Mouse (Mus musculus) C2C12 (cell line): ENCODE data around the gene Rab3d.

Experiments
- CEBPB ChIP-seq: IDR thresholded peaks from one replicate; pipeline ENCODE4 v1.6.1; 2011; ENCODE audit warnings: low read depth, mild to moderate bottlenecking, control low read depth, moderate library complexity
- CTCF ChIP-seq: IDR thresholded peaks from one replicate; pipeline ENCODE4 v1.5.1; 2011; ENCODE audit not compliant: control insufficient read depth, insufficient read depth, insufficient read length
- FOSL1 ChIP-seq: IDR thresholded peaks from one replicate; pipeline ENCODE4 v1.8.0; 2011; ENCODE audit warnings: mild to moderate bottlenecking, low read length; ENCODE audit not compliant: poor library complexity, insufficient read depth, severe bottlenecking
- MAX ChIP-seq: IDR thresholded peaks from one replicate; pipeline ENCODE4 v1.6.1; 2011; ENCODE audit warnings: mild to moderate bottlenecking, control low read depth
- MYOD1 ChIP-seq: IDR thresholded peaks from one replicate; pipeline ENCODE4 v1.6.1; 2011; ENCODE audit warnings: low read depth; ENCODE audit not compliant: control insufficient read depth, insufficient read length
- USF1 ChIP-seq: IDR thresholded peaks from one replicate; pipeline ENCODE4 v1.6.1; 2011; ENCODE audit warnings: low read depth, mild to moderate bottlenecking, control low read depth, moderate library complexity

GRCm38 (mm10) chr9:21932006-21932405 lies 14.0 kb upstream of the Rab3d start:
- TF ChIP-seq CTCF (no peak), MAX (no peak), CEBPB (no peak), USF1 (no peak), MYOD1 (no peak), FOSL1 (no peak)
